Mouse (Mus musculus) liver, adult 2 months (tissue): ENCODE measurements around the gene Tent2. TPM values are rescaled to one million over a fixed set of nuclear protein-coding genes. Genes with fewer than 3 reads are reported as not detected.

Experiments used
- DNase-seq: peaks from one replicate; pipeline ENCODE4 v3.0.0-alpha.2; 2011; ENCODE audit warnings: low read depth, low spot score; ENCODE audit errors: extremely low read depth
- H3K27ac ChIP-seq: fragments of 200-500 bp; replicated peaks from 2 replicates; pipeline ENCODE4 v1.5.1; 2012; ENCODE audit warnings: low read depth, mild to moderate bottlenecking, control low read depth, inconsistent platforms, low read length; ENCODE audit not compliant: insufficient read depth
- H3K27me3 ChIP-seq: fragments of 200-500 bp; 2 replicates; pipeline ENCODE4 v1.6.1; 2012; ENCODE audit warnings: mild to moderate bottlenecking, moderate library complexity, low read length, inconsistent platforms; ENCODE audit not compliant: control insufficient read depth, insufficient read depth
- H3K36me3 ChIP-seq: fragments of 200-500 bp; 2 replicates; pipeline ENCODE4 v1.6.1; 2012; ENCODE audit warnings: low read length, inconsistent platforms; ENCODE audit not compliant: control insufficient read depth, insufficient read depth
- H3K4me1 ChIP-seq: fragments of 200-500 bp; 2 replicates; pipeline ENCODE4 v1.6.1; 2011; ENCODE audit warnings: low read length; ENCODE audit not compliant: control insufficient read depth, insufficient read depth
- H3K4me3 ChIP-seq: fragments of 200-500 bp; 2 replicates; pipeline ENCODE4 v1.5.1; 2011; ENCODE audit warnings: low read depth, mild to moderate bottlenecking, control low read depth, low read length, moderate library complexity; ENCODE audit not compliant: insufficient read depth
- H3K79me2 ChIP-seq: fragments of 200-500 bp; 2 replicates; pipeline ENCODE4 v1.6.1; 2012; ENCODE audit warnings: inconsistent platforms, mild to moderate bottlenecking, low read length, moderate library complexity; ENCODE audit not compliant: control insufficient read depth, insufficient read depth
- H3K9ac ChIP-seq: fragments of 200-500 bp; 2 replicates; pipeline ENCODE4 v1.6.1; 2012; ENCODE audit warnings: low read depth, mild to moderate bottlenecking, control low read depth, inconsistent platforms, low read length
- CTCF ChIP-seq: fragments of 200-500 bp; IDR thresholded peaks from 2 replicates; pipeline ENCODE4 v1.5.1; 2011; ENCODE audit warnings: low read depth, low read length, control low read depth
- POLR2A ChIP-seq: fragments of 200-500 bp; IDR thresholded peaks from 2 replicates; pipeline ENCODE4 v1.6.1; 2011; ENCODE audit warnings: low read length, control low read depth; ENCODE audit not compliant: insufficient read depth; ENCODE audit errors: extremely low read depth
- WGBS: fragments of 180-500 bp; shearing (Covaris S2); methylation state at CpG from one replicate; pipeline ENCODE4 v1.1.7; 2018; 5-methylcytosine and 5-hydroxymethylcytosine counted together
- polyA plus RNA-seq: library from polyadenylated mRNA; depleted of rRNA; stranded (reverse); fragments of >200 nt; gene quantifications from 2 replicates; pipeline ENCODE4 v1.2.3, GENCODE M21; 2012
- total RNA-seq: library from RNA; depleted of rRNA; stranded (reverse); fragments of >200 nt; gene quantifications from 2 replicates; pipeline ENCODE4 v1.2.3, GENCODE M21; 2014

Gene Tent2
- total and polyA plus RNA-seq, 2 experiments = 9.3 to 25.0 TPM

GRCm38 (mm10) chr13:93141184-93141583 lies 51.0 kb downstream of the Tent2 start:
- H3K9ac ChIP-seq = no peak overlapping the region
- 95% methylated on average over 6 of the region's 6 CpGs for WGBS
- TF ChIP-seq CTCF (no peak), POLR2A (no peak)

DNA sequence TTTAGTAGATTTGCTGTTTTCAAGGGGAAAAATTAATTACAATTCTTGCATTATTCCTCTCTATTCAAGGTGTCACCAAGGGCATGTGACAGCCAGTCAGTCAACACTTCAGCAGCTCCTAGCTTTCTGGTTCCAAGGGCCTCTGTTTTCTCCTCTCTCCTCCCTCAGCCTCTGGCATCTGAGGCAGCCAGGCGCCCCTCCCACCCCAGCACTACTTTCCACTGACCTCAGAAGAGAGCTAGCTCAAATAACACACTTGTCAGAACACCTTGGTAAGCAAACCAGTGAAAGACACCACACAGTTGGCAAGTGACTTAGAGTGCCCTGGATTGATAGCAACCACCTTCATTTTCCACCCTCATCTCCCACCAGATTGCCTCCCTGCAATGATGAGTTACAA lies 54.1 kb downstream of the Tent2 start:
- H3K79me2 ChIP-seq = no peaks in the 10 kb centered on the region
- H3K4me1 ChIP-seq = no peaks in the 10 kb centered on the region
- no peak for DNase-seq
- no peaks in the 10 kb centered on the region for H3K27me3 ChIP-seq
- no peak for TF ChIP-seq CTCF
- no peak for TF ChIP-seq POLR2A
- no peaks in the 10 kb centered on the region for H3K36me3 ChIP-seq
- no peak overlapping the region for H3K27ac ChIP-seq
- no peak overlapping the region for H3K9ac ChIP-seq
- WGBS = 86% methylated on average over 1 of the region's 1 CpGs
- no peak overlapping the region for H3K4me3 ChIP-seq

More at GRCm38 (mm10) chr13:93141184-93141583, 51.0 kb downstream of the Tent2 start:
- Histone ChIP-seq H3K4me3 (no peak overlapping the region), H3K27ac (no peak overlapping the region), H3K36me3 (peaks cover 3% of the 10 kb centered on the region), H3K79me2 (no peaks in the 10 kb centered on the region), H3K4me1 (peaks cover 2% of the 10 kb centered on the region; the same call in 1 of the 2 replicates), H3K27me3 (no peaks in the 10 kb centered on the region)
- DNase-seq = no peak

- Histone ChIP-seq H3K4me3 (no peak overlapping the region), H3K27me3 (no peaks in the 10 kb centered on the region), H3K27ac (no peak overlapping the region), H3K79me2 (no peaks in the 10 kb centered on the region), H3K4me1 (no peaks in the 10 kb centered on the region), H3K36me3 (no peaks in the 10 kb centered on the region), H3K9ac (no peak overlapping the region)
- TF ChIP-seq POLR2A = no peak
- TF ChIP-seq CTCF = no peak
- DNase-seq = no peak
- WGBS = 84% methylated on average over 7 of the region's 7 CpGs
These were observed 55.1 kb downstream of the Tent2 start for GRCm38 (mm10) chr13:93137098-93137497.

- Histone ChIP-seq H3K9ac (no peak overlapping the region), H3K4me3 (no peak overlapping the region), H3K4me1 (no peaks in the 10 kb centered on the region), H3K36me3 (no peaks in the 10 kb centered on the region), H3K27ac (no peak overlapping the region), H3K79me2 (no peaks in the 10 kb centered on the region), H3K27me3 (no peaks in the 10 kb centered on the region)
- 90% methylated on average over 1 of the region's 1 CpGs for WGBS
- no peak for DNase-seq
- TF ChIP-seq POLR2A = no peak
These were observed 55.9 kb downstream of the Tent2 start for GRCm38 (mm10) chr13:93136251-93136650.

GRCm38 (mm10) chr13:93135501-93135900 lies 56.7 kb downstream of the Tent2 start:
- DNase-seq = no peak
- no peak for TF ChIP-seq POLR2A
- TF ChIP-seq CTCF = no peak
- no peaks in the 10 kb centered on the region for H3K27me3 ChIP-seq
- H3K4me1 ChIP-seq = no peaks in the 10 kb centered on the region
- no peaks in the 10 kb centered on the region for H3K36me3 ChIP-seq
- H3K4me3 ChIP-seq = no peak overlapping the region
- no peak overlapping the region for H3K9ac ChIP-seq
- H3K79me2 ChIP-seq = no peaks in the 10 kb centered on the region
- WGBS = 57% methylated on average over 2 of the region's 2 CpGs
- no peak overlapping the region for H3K27ac ChIP-seq

GRCm38 (mm10) chr13:93130674-93131073 lies 61.5 kb downstream of the Tent2 start:
- TF ChIP-seq CTCF = no peak
- no peak for TF ChIP-seq POLR2A
- Histone ChIP-seq H3K79me2 (no peaks in the 10 kb centered on the region), H3K27me3 (no peaks in the 10 kb centered on the region), H3K27ac (no peak overlapping the region), H3K4me3 (no peak overlapping the region), H3K4me1 (no peaks in the 10 kb centered on the region), H3K9ac (no peak overlapping the region), H3K36me3 (no peaks in the 10 kb centered on the region)
- 77% methylated on average over 3 of the region's 3 CpGs for WGBS
- no peak for DNase-seq
